Mouse (Mus musculus): Measurements from ENCODE around the gene Cpa4.

Gene Cpa4

DNA sequence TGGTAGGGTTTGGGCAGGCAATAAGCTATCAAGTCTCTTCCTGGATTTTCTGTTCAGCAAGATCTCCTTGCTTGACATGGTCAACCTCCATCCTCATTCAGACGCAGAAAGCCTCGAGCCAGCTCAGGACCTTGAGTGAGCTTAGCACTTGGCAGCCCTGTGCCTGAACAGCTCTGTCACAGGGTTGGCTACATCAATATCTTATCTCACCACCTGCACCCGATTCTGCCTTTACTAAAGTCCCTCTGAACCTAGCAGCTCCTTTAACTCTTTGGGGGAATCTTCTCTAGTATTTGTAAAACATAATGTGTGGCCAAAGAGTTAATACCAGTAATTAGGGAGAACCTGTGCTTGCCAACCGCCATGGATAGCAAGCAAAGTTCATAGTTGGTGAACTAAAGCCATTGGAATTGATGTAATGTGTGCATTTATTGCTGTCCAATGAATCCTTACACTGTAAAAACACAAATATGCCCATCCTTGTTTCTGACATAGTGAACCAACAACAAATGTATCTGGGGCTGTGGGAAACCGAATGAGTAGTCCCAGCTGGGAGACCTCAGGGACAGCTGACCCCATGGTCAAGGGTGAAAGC is 70.6 kb downstream of the Cpa4 start, which contains the start of gene Cpa1:
Gene Cpa1 (plus strand): TSS at position 545 of the 595 bp plus-strand sequence.
- no peak for DNase-seq

Measured in cerebellum, adult 9-11 months (tissue).